Mouse (Mus musculus) ES-E14 (cell line): ENCODE results near the gene Pdzd2. TPM values are rescaled to one million over a fixed set of nuclear protein-coding genes. Genes with fewer than 3 reads are reported as not detected.

ENCODE experiments used
- DNase-seq: peaks from one replicate; pipeline ENCODE4 v3.0.0-alpha.2; 2013; ENCODE audit warnings: low read depth, low spot score
- H3K27ac ChIP-seq: 2 replicates; pipeline ENCODE4 v1.5.1; 2012; ENCODE audit warnings: low read depth, mild to moderate bottlenecking, low read length, moderate library complexity, mixed read lengths; ENCODE audit not compliant: poor library complexity, insufficient read depth, severe bottlenecking
- H3K36me3 ChIP-seq: 2 replicates; pipeline ENCODE4 v1.6.1; 2012; ENCODE audit warnings: mild to moderate bottlenecking, low read length, moderate library complexity, mixed read lengths; ENCODE audit not compliant: control insufficient read depth, poor library complexity, insufficient read depth, severe bottlenecking
- H3K4me1 ChIP-seq, 2 experiments: fragments of 150-350 bp in 1 of 2; sonication (generic) in 1 of 2; 2 replicates each; pipeline ENCODE4 v1.6.1; 2012; ENCODE audit warnings: low read length in 2 of 2, mild to moderate bottlenecking in 1 of 2, mixed read lengths in 1 of 2; ENCODE audit not compliant: control insufficient read depth in 2 of 2, insufficient read depth in 2 of 2, poor library complexity in 1 of 2
- H3K4me3 ChIP-seq, 2 experiments: fragments of 150-350 bp in 1 of 2; sonication (generic) in 1 of 2; 2 replicates each; pipeline ENCODE4 v1.5.1; 2012; ENCODE audit warnings: low read length in 2 of 2, low read depth in 1 of 2, mild to moderate bottlenecking in 1 of 2, mixed read lengths in 1 of 2; ENCODE audit not compliant: insufficient read depth in 1 of 2, poor library complexity in 1 of 2, severe bottlenecking in 1 of 2
- H3K9ac ChIP-seq: 2 replicates; pipeline ENCODE4 v1.6.1; 2012; ENCODE audit warnings: low read depth, mild to moderate bottlenecking, low read length, mixed read lengths; ENCODE audit not compliant: poor library complexity, insufficient read depth, severe bottlenecking
- H3K9me3 ChIP-seq: fragments of 150-350 bp; sonication (generic); 2 replicates; pipeline ENCODE4 v1.6.1; 2012; ENCODE audit warnings: low read depth, mild to moderate bottlenecking, low read length; ENCODE audit not compliant: control insufficient read depth, insufficient read depth
- CHD2 ChIP-seq: IDR thresholded peaks from 2 replicates; pipeline ENCODE4 v1.6.1; 2014; ENCODE audit warnings: mild to moderate bottlenecking, low read depth, low read length, inconsistent platforms
- HCFC1 ChIP-seq: IDR thresholded peaks from 2 replicates; pipeline ENCODE4 v1.6.1; 2012; ENCODE audit warnings: low read length, inconsistent platforms, borderline replicate concordance; ENCODE audit not compliant: insufficient read depth
- MAFK ChIP-seq: IDR thresholded peaks from 2 replicates; pipeline ENCODE4 v1.6.1; 2014; ENCODE audit warnings: mild to moderate bottlenecking, low read depth, low read length, inconsistent platforms; ENCODE audit not compliant: insufficient read depth
- ZC3H11A ChIP-seq: IDR thresholded peaks from 2 replicates; pipeline ENCODE4 v1.6.1; 2012; ENCODE audit warnings: low read depth, mild to moderate bottlenecking, inconsistent platforms, low read length, borderline replicate concordance
- ZNF384 ChIP-seq: IDR thresholded peaks from 2 replicates; pipeline ENCODE4 v1.6.1; 2012; ENCODE audit warnings: low read depth, low read length, inconsistent platforms
- in situ Hi-C, 2 experiments: fragments of 600-800 bp; cut with MboI; formaldehyde crosslinking; loops; one replicate each; pipeline ENCODE4 v1.15.1; 2025; ENCODE audit warnings: low sequenced_read_pairs in 2 of 2, inconsistent platforms in 1 of 2; ENCODE audit not compliant: unreplicated experiment in 2 of 2
- total RNA-seq: library from RNA; depleted of rRNA; stranded (reverse); fragments of 300-350 nt; gene quantifications from 2 replicates; pipeline ENCODE4 v1.2.3, GENCODE M21; 2012

Gene Pdzd2
- total RNA-seq, 1 experiment: 6.3 TPM

DNA sequence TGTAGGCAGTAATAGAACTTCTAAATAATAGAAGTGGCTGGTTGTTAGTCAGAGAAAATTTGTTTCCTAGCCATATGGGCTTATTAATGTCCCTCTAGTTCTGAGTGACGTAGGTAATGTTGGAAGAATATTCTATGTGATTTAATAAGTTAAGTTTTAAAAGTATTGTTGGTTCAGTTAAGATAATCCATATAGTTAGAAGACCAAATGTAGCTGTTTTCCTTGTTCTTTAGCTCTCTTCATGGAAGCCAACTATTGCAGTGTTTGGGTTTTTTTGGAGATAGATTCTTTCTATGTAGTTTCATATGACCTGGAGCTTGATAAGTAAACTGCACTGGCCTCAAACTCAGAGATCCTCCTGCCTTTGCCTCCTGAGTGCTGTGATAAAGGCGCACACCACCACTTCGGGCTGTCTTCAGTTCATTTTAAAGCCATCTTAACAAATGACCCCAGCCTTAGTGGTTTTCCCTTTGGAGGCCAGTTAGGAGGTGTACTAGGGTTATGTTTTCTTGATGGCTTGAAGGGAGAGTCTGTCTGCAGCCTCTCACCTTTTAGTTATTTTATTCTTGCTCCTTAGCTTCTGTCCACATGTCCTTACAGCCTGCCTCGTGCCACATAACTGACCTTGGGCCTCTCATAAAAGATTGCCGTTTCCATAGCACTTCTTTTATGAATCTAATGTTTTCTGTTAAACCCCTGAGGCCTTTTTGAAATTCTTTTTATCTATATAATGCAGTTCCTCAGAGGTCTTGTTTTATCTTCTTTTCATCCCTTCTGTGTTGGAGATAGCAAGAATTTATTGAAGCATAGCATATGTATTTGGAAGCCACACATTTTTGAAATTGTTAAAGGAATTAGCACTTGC, 399.0 kb downstream of the Pdzd2 start:
- TF ChIP-seq CHD2 (no peak), ZNF384 (no peak), ZC3H11A (no peak), MAFK (no peak), HCFC1 (no peak)
- H3K9ac ChIP-seq: no peak overlapping the region
- no peak for DNase-seq
- no peak overlapping the region for H3K27ac ChIP-seq
- H3K9me3 ChIP-seq: no peaks in the 10 kb centered on the region
- in situ Hi-C loops: no loop called here
- peaks cover 0 to 7% of the 10 kb centered on the region in 2 experiments; a peak in 1 of 4 replicates for H3K4me1 ChIP-seq
- H3K36me3 ChIP-seq: peaks cover 4% of the 10 kb centered on the region
- H3K4me3 ChIP-seq: no peak overlapping the region

DNA sequence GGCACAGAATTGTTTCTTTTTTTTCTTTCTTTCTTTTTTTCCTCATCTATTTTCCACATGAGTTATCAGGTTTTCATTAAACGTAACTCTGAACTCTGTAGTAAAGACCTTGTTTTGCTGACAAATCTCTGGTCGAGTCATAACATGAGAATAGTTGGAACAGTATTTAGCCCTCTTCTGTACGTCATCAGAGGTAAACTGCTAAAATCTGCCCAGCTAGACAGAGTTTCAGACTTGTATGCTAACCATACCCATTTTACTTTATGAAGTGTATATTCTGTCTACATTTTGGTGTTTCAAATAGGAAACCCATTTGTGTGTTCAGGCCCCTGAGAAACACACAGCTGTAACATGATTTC, 402.0 kb downstream of the Pdzd2 start:
- no peak for DNase-seq
- no peak overlapping the region for H3K4me3 ChIP-seq
- in situ Hi-C loops: no loop called here
- no peaks in the 10 kb centered on the region for H3K9me3 ChIP-seq
- no peak overlapping the region for H3K9ac ChIP-seq
- no peak overlapping the region for H3K27ac ChIP-seq
- peaks cover 0 to 11% of the 10 kb centered on the region in 2 experiments; a peak in 1 of 4 replicates for H3K4me1 ChIP-seq
- TF ChIP-seq MAFK (no peak), ZC3H11A (no peak), HCFC1 (no peak), CHD2 (no peak), ZNF384 (no peak)
- no peaks in the 10 kb centered on the region; the same call in 1 of the 2 replicates for H3K36me3 ChIP-seq

DNA sequence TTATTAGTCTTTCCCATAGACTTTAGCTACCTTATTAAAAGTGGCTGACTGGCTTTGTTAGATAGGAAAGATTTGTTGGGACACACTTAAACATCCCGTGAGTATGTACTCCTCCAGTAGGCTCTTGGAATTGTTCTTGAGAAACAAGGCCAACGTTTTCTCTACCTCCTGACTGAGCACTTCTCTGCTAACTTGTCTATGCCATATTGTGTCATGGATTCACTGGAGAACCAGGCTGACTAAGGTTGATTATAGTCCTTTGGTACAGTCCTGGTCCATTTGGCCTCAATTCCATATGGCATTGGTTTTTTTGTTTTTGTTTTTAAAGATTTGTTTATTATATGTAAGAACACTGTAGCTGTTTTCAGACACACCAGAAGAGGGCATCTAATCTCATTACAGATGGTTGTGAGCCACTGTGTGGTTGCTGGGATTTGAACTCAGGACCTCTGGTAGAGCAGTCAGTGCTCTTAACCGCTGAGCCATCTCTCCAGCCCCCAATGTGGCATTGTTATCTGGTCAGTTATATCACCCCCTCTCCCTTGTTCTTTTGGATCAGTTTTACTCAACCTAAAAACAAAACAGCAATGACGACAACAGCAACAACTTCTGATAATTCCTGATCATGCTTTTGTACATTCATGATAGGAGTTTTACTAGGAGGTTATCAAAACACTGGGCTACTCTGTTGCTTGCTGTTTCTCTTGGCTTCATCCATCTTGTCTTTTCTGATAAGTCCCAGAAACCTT, 402.5 kb downstream of the Pdzd2 start:
- DNase-seq: no peak
- TF ChIP-seq HCFC1 (no peak), ZNF384 (no peak), CHD2 (no peak), MAFK (no peak), ZC3H11A (no peak)
- Histone ChIP-seq H3K9me3 (no peaks in the 10 kb centered on the region), H3K36me3 (no peaks in the 10 kb centered on the region; the same call in 1 of the 2 replicates), H3K9ac (no peak overlapping the region), H3K4me1 (peaks cover 0 to 11% of the 10 kb centered on the region in 2 experiments; a peak in 1 of 4 replicates), H3K27ac (no peak overlapping the region), H3K4me3 (no peak overlapping the region)
- in situ Hi-C loops: no loop called here

DNA sequence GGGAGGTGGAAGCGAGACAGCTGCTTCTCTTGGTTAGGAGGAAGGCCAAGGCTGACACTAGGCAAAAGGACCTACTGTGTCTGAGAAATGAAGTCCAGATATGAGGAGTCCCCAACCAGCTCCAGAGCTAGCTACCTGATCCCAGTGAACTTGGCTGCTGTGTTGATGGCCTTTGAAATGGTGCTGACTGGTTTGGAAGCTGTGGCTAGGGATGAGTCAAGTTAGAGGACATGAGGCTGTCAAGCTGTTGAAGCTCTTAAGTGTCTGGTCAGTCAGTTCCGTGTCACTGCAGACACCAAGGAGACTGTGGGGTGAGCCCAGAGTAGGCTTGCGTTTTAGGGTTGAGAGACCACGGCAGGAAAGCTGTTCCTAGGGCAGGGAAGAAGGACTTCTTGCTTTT, 405.3 kb downstream of the Pdzd2 start:
- H3K9ac ChIP-seq: no peak overlapping the region
- DNase-seq: no peak
- H3K27ac ChIP-seq: no peak overlapping the region
- no peaks in the 10 kb centered on the region for H3K36me3 ChIP-seq
- TF ChIP-seq ZNF384: no peak
- no peak for TF ChIP-seq ZC3H11A
- TF ChIP-seq CHD2: no peak
- TF ChIP-seq MAFK: no peak
- TF ChIP-seq HCFC1: no peak
- in situ Hi-C loops: no loop called here
- H3K4me1 ChIP-seq: peaks cover 2 to 8% of the 10 kb centered on the region in 2 experiments; a peak in 3 of 4 replicates
- H3K9me3 ChIP-seq: no peaks in the 10 kb centered on the region
- H3K4me3 ChIP-seq: no peak overlapping the region
